Mouse (Mus musculus): Measurements from ENCODE around the gene Trim9. TPM values are rescaled to one million over a fixed set of nuclear protein-coding genes. Genes with fewer than 3 reads are reported as not detected.

Trim9 gene
- polyA plus RNA-seq, 1 experiment from 2014 or later = 0.89 TPM

- Histone ChIP-seq H3K9ac (ENCODE audit: low read depth, low read length) (peak overlapping the region; percentile 40), H3K4me2 (replicated peaks; ENCODE audit: low read depth) (peak overlapping the region; percentile 67), H3K9me3 (ENCODE audit: control insufficient read depth) (no peaks in the 10 kb centered on the region), H3K27me3 (replicated peaks; ENCODE audit: control insufficient read depth, insufficient read depth, low read length) (no peaks in the 10 kb centered on the region), H3K4me3 (ENCODE audit: low read depth, low read length) (peak overlapping the region; percentile 27), H3K36me3 (ENCODE audit: control insufficient read depth, insufficient read depth) (no peaks in the 10 kb centered on the region), H3K4me1 (replicated peaks; ENCODE audit: control insufficient read depth, insufficient read depth, low read length) (peaks cover 6% of the 10 kb centered on the region; the same call in 1 of the 2 replicates), H3K27ac (ENCODE audit: low read depth, low read length) (no peak overlapping the region)
- WGBS = 8% methylated on average over 13 of the region's 13 CpGs
- ATAC-seq = no peak
- TF ChIP-seq CTCF (IDR thresholded peaks at IDR 0.05; ENCODE audit: low read depth) = peak; percentile 87
Measured at GRCm38 (mm10) chr12:70234938-70235484, 112.4 kb downstream of the Trim9 start.

GRCm38 (mm10) chr12:70234411-70234810 lies 113.0 kb downstream of the Trim9 start:
- 7% methylated on average over 6 of the region's 6 CpGs for WGBS
- no peak overlapping the region for H3K4me3 ChIP-seq (ENCODE audit: low read depth, low read length)
- peaks cover 6% of the 10 kb centered on the region; the same call in 1 of the 2 replicates for H3K4me1 ChIP-seq (replicated peaks; ENCODE audit: control insufficient read depth, insufficient read depth, low read length)
- peak; percentile 61; the same call in 1 of the 2 replicates for ATAC-seq
- no peak overlapping the region for H3K4me2 ChIP-seq (replicated peaks; ENCODE audit: low read depth)
- H3K27ac ChIP-seq (ENCODE audit: low read depth, low read length) = no peak overlapping the region
- peak; percentile 84 for TF ChIP-seq CTCF (IDR thresholded peaks at IDR 0.05; ENCODE audit: low read depth)
- no peak overlapping the region for H3K9ac ChIP-seq (ENCODE audit: low read depth, low read length)
- H3K36me3 ChIP-seq (ENCODE audit: control insufficient read depth, insufficient read depth) = no peaks in the 10 kb centered on the region
- H3K9me3 ChIP-seq (ENCODE audit: control insufficient read depth) = no peaks in the 10 kb centered on the region
- no peaks in the 10 kb centered on the region for H3K27me3 ChIP-seq (replicated peaks; ENCODE audit: control insufficient read depth, insufficient read depth, low read length)

GRCm38 (mm10) chr12:70233637-70234315 lies 113.6 kb downstream of the Trim9 start:
- TF ChIP-seq CTCF (IDR thresholded peaks at IDR 0.05; ENCODE audit: low read depth) = no peak
- 81% methylated on average over 6 of the region's 6 CpGs for WGBS
- H3K9me3 ChIP-seq (ENCODE audit: control insufficient read depth) = no peaks in the 10 kb centered on the region
- no peak overlapping the region for H3K9ac ChIP-seq (ENCODE audit: low read depth, low read length)
- H3K4me3 ChIP-seq (ENCODE audit: low read depth, low read length) = no peak overlapping the region
- no peaks in the 10 kb centered on the region for H3K36me3 ChIP-seq (ENCODE audit: control insufficient read depth, insufficient read depth)
- no peak overlapping the region for H3K27ac ChIP-seq (ENCODE audit: low read depth, low read length)
- H3K4me1 ChIP-seq (replicated peaks; ENCODE audit: control insufficient read depth, insufficient read depth, low read length) = peaks cover 6% of the 10 kb centered on the region; the same call in 1 of the 2 replicates
- ATAC-seq = peak; percentile 28
- no peak overlapping the region for H3K4me2 ChIP-seq (replicated peaks; ENCODE audit: low read depth)
- H3K27me3 ChIP-seq (replicated peaks; ENCODE audit: control insufficient read depth, insufficient read depth, low read length) = no peaks in the 10 kb centered on the region

- H3K9me3 ChIP-seq (ENCODE audit: control insufficient read depth) = no peaks in the 10 kb centered on the region
- no peak for ATAC-seq
- no peak overlapping the region for H3K9ac ChIP-seq (ENCODE audit: low read depth, low read length)
- no peak overlapping the region for H3K27ac ChIP-seq (ENCODE audit: low read depth, low read length)
- no peak overlapping the region for H3K4me3 ChIP-seq (ENCODE audit: low read depth, low read length)
- peaks cover 6% of the 10 kb centered on the region; the same call in 1 of the 2 replicates for H3K4me1 ChIP-seq (replicated peaks; ENCODE audit: control insufficient read depth, insufficient read depth, low read length)
- WGBS = 27% methylated on average over 5 of the region's 5 CpGs
- no peaks in the 10 kb centered on the region for H3K27me3 ChIP-seq (replicated peaks; ENCODE audit: control insufficient read depth, insufficient read depth, low read length)
- no peak for TF ChIP-seq CTCF (IDR thresholded peaks at IDR 0.05; ENCODE audit: low read depth)
- H3K4me2 ChIP-seq (replicated peaks; ENCODE audit: low read depth) = no peak overlapping the region
- no peaks in the 10 kb centered on the region for H3K36me3 ChIP-seq (ENCODE audit: control insufficient read depth, insufficient read depth)
Measured at GRCm38 (mm10) chr12:70232020-70232544, 115.3 kb downstream of the Trim9 start.

- TF ChIP-seq CTCF (IDR thresholded peaks at IDR 0.05; ENCODE audit: low read depth) = no peak
- no peaks in the 10 kb centered on the region for H3K36me3 ChIP-seq (ENCODE audit: control insufficient read depth, insufficient read depth)
- no peak within 1 kb of the TSS for H3K4me2 ChIP-seq (replicated peaks; ENCODE audit: low read depth)
- H3K9me3 ChIP-seq (ENCODE audit: control insufficient read depth) = no peaks in the 10 kb centered on the region
- no peak within 1 kb of the TSS for H3K27ac ChIP-seq (ENCODE audit: low read depth, low read length)
- H3K27me3 ChIP-seq (replicated peaks; ENCODE audit: control insufficient read depth, insufficient read depth, low read length) = no peaks in the 10 kb centered on the region
- no peak within 1 kb of the TSS for H3K9ac ChIP-seq (ENCODE audit: low read depth, low read length)
- no peak for ATAC-seq
- 87% methylated on average over 2 of the region's 2 CpGs for WGBS
- H3K4me1 ChIP-seq (replicated peaks; ENCODE audit: control insufficient read depth, insufficient read depth, low read length) = peaks cover 6% of the 10 kb centered on the region; the same call in 1 of the 2 replicates
- no peak within 1 kb of the TSS for H3K4me3 ChIP-seq (ENCODE audit: low read depth, low read length)
Measured at GRCm38 (mm10) chr12:70231294-70231693, 116.1 kb downstream of the Trim9 start, which contains the start of gene Pygl. Gene Pygl (minus strand): TSS chr12:70231488.

- WGBS = 71% methylated on average over 11 of the region's 11 CpGs
- no peak for TF ChIP-seq CTCF (IDR thresholded peaks at IDR 0.05; ENCODE audit: low read depth)
- no peaks in the 10 kb centered on the region for H3K9me3 ChIP-seq (ENCODE audit: control insufficient read depth)
- no peaks in the 10 kb centered on the region for H3K27me3 ChIP-seq (replicated peaks; ENCODE audit: control insufficient read depth, insufficient read depth, low read length)
- peak overlapping the region; percentile 55; the same call in 1 of the 2 replicates for H3K4me3 ChIP-seq (ENCODE audit: low read depth, low read length)
- no peaks in the 10 kb centered on the region for H3K36me3 ChIP-seq (ENCODE audit: control insufficient read depth, insufficient read depth)
- no peak for ATAC-seq
- H3K9ac ChIP-seq (ENCODE audit: low read depth, low read length) = no peak overlapping the region
- H3K4me1 ChIP-seq (replicated peaks; ENCODE audit: control insufficient read depth, insufficient read depth, low read length) = peaks cover 6% of the 10 kb centered on the region; the same call in 1 of the 2 replicates
- no peak overlapping the region for H3K27ac ChIP-seq (ENCODE audit: low read depth, low read length)
- peak overlapping the region; percentile 77 for H3K4me2 ChIP-seq (replicated peaks; ENCODE audit: low read depth)
Measured at GRCm38 (mm10) chr12:70228155-70228554, 119.3 kb downstream of the Trim9 start.
